ENCODE assay signal across 8 mouse cellular contexts in genomic region chr3:30507576-30508295, GRCm38 (mm10). TPM values are rescaled to one million over a fixed set of nuclear protein-coding genes. Genes with fewer than 3 reads are reported as not detected.
DNase-seq lines count a peak whose midpoint lies in the region; ATAC-seq and TF ChIP-seq lines count a peak whose summit lies in the region.

No protein-coding gene starts in this region.

- WGBS in heart, embryonic 15.5 days: under 1% methylated on average over 41 of the region's 41 CpGs
- WGBS in midbrain, embryonic 12.5 days: under 1% methylated on average over 41 of the region's 41 CpGs

- H3K4me3 ChIP-seq in bone marrow macrophage, adult 2 months (ENCODE audit: insufficient read depth, low read length): peak overlapping the region; percentile 45
- peak overlapping the region; percentile 71 for H3K4me3 ChIP-seq in heart, embryonic 15.5 days
- H3K4me3 ChIP-seq in midbrain, embryonic 12.5 days: peak overlapping the region; percentile 72

- peaks cover 53% of the 10 kb centered on the region for H3K27me3 ChIP-seq in heart, embryonic 15.5 days
- H3K27me3 ChIP-seq in midbrain, embryonic 12.5 days: peaks cover 69% of the 10 kb centered on the region

- no peaks in the 10 kb centered on the region for H3K9me3 ChIP-seq in heart, embryonic 15.5 days (replicated peaks)
- H3K9me3 ChIP-seq in midbrain, embryonic 12.5 days: no peaks in the 10 kb centered on the region

- TF ChIP-seq POLR2A in bone marrow macrophage, adult 2 months (IDR thresholded peaks at IDR 0.05; ENCODE audit: borderline replicate concordance, low read depth, low read length): no peak

- no peak for TF ChIP-seq CTCF in bone marrow macrophage, adult 2 months (IDR thresholded peaks at IDR 0.05; ENCODE audit: low read depth, low read length)

- peak; percentile 51 to 76 for DNase-seq in heart, adult 18-20 months
- no peak for DNase-seq in heart, adult 9 months (ENCODE audit: low spot score in 2 of 2)
- peak; percentile 60 to 72 for DNase-seq in kidney, postnatal 4 days
- DNase-seq in T-cell, adult 2 months (ENCODE audit: low spot score): no peak
- DNase-seq in left cerebral cortex, adult 11 months (ENCODE audit: low spot score): no peak

- no peak overlapping the region for H3K27ac ChIP-seq in bone marrow macrophage, adult 2 months (ENCODE audit: insufficient read depth, low read depth, low read length)
- peak overlapping the region; percentile 93 for H3K27ac ChIP-seq in heart, embryonic 15.5 days
- H3K27ac ChIP-seq in midbrain, embryonic 12.5 days (replicated peaks): peak overlapping the region; percentile 94

- H3K4me2 ChIP-seq in heart, embryonic 15.5 days: peak overlapping the region; percentile 97
- peak overlapping the region; percentile 88 for H3K4me2 ChIP-seq in midbrain, embryonic 12.5 days (replicated peaks)

- H3K4me1 ChIP-seq in bone marrow macrophage, adult 2 months (ENCODE audit: control insufficient read depth, insufficient read depth, low read length): no peaks in the 10 kb centered on the region
- H3K4me1 ChIP-seq in heart, embryonic 15.5 days (replicated peaks): peaks cover 35% of the 10 kb centered on the region
- H3K4me1 ChIP-seq in midbrain, embryonic 12.5 days: peaks cover 56% of the 10 kb centered on the region

- no peak; the same call in 1 of the 2 replicates for ATAC-seq in heart, embryonic 15.5 days (replicated peaks; ENCODE audit: insufficient number of reproducible peaks, insufficient read depth, low FRiP score, low read depth)
- peak; percentile 5 for ATAC-seq in midbrain, embryonic 12.5 days (ENCODE audit: low FRiP score, low read depth)

- no peaks in the 10 kb centered on the region for H3K36me3 ChIP-seq in heart, embryonic 15.5 days
- H3K36me3 ChIP-seq in midbrain, embryonic 12.5 days: no peaks in the 10 kb centered on the region

- peak overlapping the region; percentile 69 for H3K9ac ChIP-seq in heart, embryonic 15.5 days
- H3K9ac ChIP-seq in midbrain, embryonic 12.5 days (replicated peaks): peak overlapping the region; percentile 75

RNA-seq across cellular contexts. Expression of gene Mecom, which starts 40.1 kb away (rescaled TPM):
- total RNA-seq in heart, adult 18-20 months (2021): 10 to 100 TPM; 11.2 to 11.8 TPM
- not detected in 2 replicates for polyA plus RNA-seq in bone marrow macrophage, adult 2 months (2012; ENCODE audit: insufficient read depth, insufficient read length, missing spikeins)
- 17.3 and 24.1 TPM in 2 replicates for polyA plus RNA-seq in heart, embryonic 15.5 days (2015; fragmentation: Nextera tagmentation; extraction: Ambion mirVana)
- 25.9 and 33.2 TPM in 2 replicates for polyA plus RNA-seq in midbrain, embryonic 12.5 days (2016; fragmentation: Nextera tagmentation; extraction: Ambion mirVana)

Comparison
In these comparisons a context has a peak if more than half of its experiments do, and no peak if none do; other contexts are left out.
1. DNase-seq: peak in heart, adult 18-20 months (2 of 2) and kidney, postnatal 4 days (2 of 2); none in heart, adult 9 months (0 of 2), T-cell, adult 2 months (single experiment) and left cerebral cortex, adult 11 months (single experiment).
2. RNA of gene Mecom, which starts 40.1 kb away (polyA plus RNA-seq): 25.9 to 33.2 TPM in midbrain, embryonic 12.5 days and 17.3 to 24.1 TPM in heart, embryonic 15.5 days; not detected in bone marrow macrophage, adult 2 months; every median in the first group is over 10 times any median in the second.
3. Peak in every context shown above with its lines, with median percentiles within 50 percentile points of each other: H3K4me3 ChIP-seq.